Mouse (Mus musculus): ENCODE data around the gene Insl6.

DNA sequence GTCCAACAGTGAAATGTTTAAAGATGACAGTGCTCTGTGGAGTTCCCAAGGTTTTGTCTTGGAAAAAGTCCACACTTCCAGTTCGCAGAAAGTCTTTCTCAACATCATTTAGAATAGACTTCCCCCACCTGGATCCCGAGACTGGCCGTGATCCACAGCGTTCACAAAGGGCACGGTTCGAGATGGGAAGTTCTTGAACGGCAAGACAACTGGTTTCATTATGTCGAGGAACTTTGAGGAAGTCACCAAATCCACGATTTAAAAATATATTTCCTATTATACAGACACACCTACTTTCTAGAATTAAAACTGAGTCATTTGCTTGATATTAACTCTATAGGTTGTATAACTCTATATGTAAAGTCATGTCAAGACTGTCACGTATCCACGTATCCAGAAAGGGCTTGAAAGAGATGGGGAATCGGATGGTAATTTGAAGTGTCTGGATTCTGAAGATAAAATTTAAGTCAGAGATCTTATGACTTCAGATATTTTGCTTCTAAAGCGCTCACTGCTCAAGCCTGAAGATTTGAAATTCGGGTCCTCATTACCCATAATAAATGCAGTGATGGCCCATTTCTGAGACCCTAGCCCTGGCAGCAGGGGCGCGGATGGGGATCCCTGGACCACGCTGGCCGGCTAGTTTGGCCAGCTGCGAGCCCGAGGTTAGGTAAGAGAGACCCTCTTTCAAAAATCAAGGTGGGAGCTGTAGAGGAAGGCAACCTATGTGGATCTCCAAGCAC, 41.2 kb upstream of the Insl6 start:
- TF ChIP-seq CTCF (IDR thresholded peaks at IDR 0.05; ENCODE audit: extremely low read depth, insufficient read depth, insufficient read length, insufficient replicate concordance) (no peak), POLR2A (IDR thresholded peaks at IDR 0.05; ENCODE audit: low read depth, low read length) (no peak)

All from spleen, adult 2 months (tissue).